Mouse (Mus musculus): ENCODE results near the gene Srgap3.

Srgap3 gene

DNA sequence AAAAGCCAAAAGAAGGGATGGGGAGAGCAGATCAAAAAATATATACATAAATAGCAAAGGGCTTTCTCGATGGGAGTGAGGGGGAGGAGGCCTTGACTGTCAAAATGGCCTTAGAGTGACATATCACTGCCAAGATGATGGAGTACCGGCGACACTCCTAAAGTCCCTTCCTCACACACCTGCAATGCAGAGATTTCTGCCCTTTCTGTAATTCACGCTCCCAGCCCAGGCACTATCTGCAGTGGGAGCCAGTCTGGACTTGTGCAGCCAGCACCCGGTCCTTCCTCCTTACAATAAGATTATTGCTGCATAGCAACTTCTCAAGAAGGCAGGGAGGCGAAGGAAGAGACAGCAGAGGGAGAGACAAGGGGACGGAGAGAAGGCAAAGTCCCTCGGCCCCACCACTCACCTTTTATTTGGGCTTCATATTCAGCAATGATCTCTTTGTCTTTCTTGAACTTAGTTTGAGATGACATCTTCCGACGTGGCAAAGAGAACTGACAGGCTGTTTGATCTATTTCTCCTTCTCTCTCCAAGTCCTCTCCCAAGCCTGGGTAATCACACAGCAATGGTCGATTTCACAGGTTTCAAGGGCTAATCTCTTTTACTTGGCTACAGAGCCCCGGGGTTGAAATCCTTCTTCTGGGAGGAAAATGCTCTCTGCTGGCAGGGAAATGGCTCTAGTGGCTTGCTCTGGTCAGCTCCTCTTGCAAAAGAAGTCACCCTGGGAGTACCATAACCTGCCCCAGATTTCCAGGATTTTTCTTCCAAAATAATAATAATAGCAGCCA is 850 bp downstream of the Srgap3 start:
- Histone ChIP-seq H3K4me3 (replicated peaks; ENCODE audit: low read length) (peak overlapping the region; percentile 77), H3K9me3 (ENCODE audit: low read length) (no peaks in the 10 kb centered on the region), H3K36me3 (ENCODE audit: insufficient read depth, low read length) (no peaks in the 10 kb centered on the region), H3K27me3 (ENCODE audit: insufficient read depth, low read length) (peaks cover 5% of the 10 kb centered on the region; the same call in 1 of the 2 replicates), H3K4me1 (replicated peaks; ENCODE audit: low read depth, low read length) (peaks cover 88% of the 10 kb centered on the region)
- TF ChIP-seq NANOG (IDR thresholded peaks at IDR 0.05; ENCODE audit: borderline replicate concordance, low read length) (no peak), POU5F1 (IDR thresholded peaks at IDR 0.05; ENCODE audit: borderline replicate concordance, low read length) (no peak), CTCF (conservative IDR thresholded peaks at IDR 0.05; ENCODE audit: low read length) (no peak)

DNA sequence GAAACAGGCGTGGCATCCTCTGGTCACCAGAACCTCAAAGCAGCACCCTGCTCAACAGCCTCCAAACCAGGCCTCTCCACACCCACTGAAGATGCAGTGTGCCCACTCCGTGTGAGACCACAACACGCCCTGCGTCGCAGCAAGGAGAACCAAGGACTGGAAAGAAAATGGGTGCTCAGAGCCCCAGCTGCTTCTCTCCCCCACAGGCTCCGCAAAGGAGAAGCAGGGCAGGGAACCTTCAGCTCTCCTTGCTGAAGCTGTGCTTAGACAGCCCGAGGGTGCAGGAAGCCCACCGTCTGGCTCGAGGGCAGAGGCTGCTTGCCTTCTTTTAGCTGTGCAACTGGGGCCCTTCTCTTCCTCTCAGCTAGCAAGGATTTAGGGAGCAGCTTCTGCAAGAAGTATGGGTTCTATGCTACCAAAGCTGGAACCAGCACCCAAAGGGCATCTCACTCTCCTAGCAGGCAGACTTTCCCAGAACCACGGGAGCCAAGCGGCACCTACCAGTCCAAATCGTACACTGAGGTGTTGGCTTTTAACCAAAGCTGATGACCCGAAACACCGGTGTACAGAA is 1.8 kb downstream of the Srgap3 start:
- Histone ChIP-seq H3K9me3 (ENCODE audit: low read length) (no peaks in the 10 kb centered on the region), H3K4me3 (replicated peaks; ENCODE audit: low read length) (peak overlapping the region; percentile 65), H3K4me1 (replicated peaks; ENCODE audit: low read depth, low read length) (peaks cover 84% of the 10 kb centered on the region), H3K27me3 (ENCODE audit: insufficient read depth, low read length) (peaks cover 5% of the 10 kb centered on the region; the same call in 1 of the 2 replicates), H3K36me3 (ENCODE audit: insufficient read depth, low read length) (no peaks in the 10 kb centered on the region)
- TF ChIP-seq CTCF (conservative IDR thresholded peaks at IDR 0.05; ENCODE audit: low read length), result no peak
- TF ChIP-seq POU5F1 (IDR thresholded peaks at IDR 0.05; ENCODE audit: borderline replicate concordance, low read length), result no peak
- TF ChIP-seq NANOG (IDR thresholded peaks at IDR 0.05; ENCODE audit: borderline replicate concordance, low read length), result no peak

DNA sequence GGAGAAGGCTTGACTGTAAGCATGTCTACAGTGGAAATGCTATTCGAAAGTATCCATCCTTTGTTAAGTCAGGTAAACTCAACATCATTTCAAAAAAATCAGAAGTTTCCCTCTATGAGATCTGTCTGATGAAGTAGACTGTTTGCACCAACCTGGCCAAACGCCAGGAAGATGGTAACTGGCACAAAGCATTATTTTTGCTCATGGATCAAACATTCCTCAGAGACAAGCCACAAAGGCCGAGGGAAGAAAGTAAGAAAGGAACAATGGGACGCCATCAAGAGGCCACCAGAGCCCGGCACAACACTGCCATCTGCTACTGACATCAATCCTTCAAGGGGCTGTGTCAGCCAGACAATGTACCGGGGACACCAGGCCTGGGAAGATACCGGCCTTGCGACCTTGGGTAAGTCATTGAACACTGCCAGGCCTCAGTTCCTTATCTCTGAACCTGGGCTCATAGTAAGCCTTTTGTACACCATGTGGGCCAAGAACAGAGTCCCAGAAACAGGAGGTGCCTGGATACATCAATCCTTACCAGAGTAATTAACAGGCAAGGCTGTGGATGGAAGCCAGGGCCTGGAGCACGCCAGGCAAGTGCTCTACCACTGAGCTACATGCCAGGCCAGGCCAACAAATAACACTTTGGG is 3.3 kb downstream of the Srgap3 start:
- H3K27me3 ChIP-seq (ENCODE audit: insufficient read depth, low read length), result peaks cover 5% of the 10 kb centered on the region; the same call in 1 of the 2 replicates
- H3K4me3 ChIP-seq (replicated peaks; ENCODE audit: low read length), result no peak overlapping the region
- TF ChIP-seq POU5F1 (IDR thresholded peaks at IDR 0.05; ENCODE audit: borderline replicate concordance, low read length) (no peak), NANOG (IDR thresholded peaks at IDR 0.05; ENCODE audit: borderline replicate concordance, low read length) (no peak)
- no peaks in the 10 kb centered on the region for H3K36me3 ChIP-seq (ENCODE audit: insufficient read depth, low read length)
- H3K9me3 ChIP-seq (ENCODE audit: low read length), result no peaks in the 10 kb centered on the region
- peaks cover 69% of the 10 kb centered on the region for H3K4me1 ChIP-seq (replicated peaks; ENCODE audit: low read depth, low read length)

DNA sequence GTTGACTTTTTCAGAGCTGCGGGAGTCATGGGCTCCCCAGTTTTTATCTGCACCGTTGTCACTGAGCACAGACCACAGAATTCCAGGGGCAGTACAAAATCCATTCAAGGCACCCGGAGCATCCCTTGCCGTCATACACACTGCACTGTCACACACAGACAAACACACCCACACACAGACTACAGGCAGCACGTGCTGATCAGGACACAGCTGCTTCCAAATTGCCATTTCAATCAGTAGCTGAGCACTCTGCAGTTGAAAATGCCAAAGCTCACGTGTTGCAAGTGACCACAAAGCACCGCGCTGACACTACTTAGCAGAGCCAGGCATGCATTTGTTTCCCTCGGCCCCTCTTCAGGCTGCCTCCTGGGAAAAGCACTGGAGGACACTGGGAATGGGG is 7.8 kb downstream of the Srgap3 start:
- Histone ChIP-seq H3K9me3 (ENCODE audit: low read length) (no peaks in the 10 kb centered on the region), H3K4me3 (replicated peaks; ENCODE audit: low read length) (no peak overlapping the region), H3K4me1 (replicated peaks; ENCODE audit: low read depth, low read length) (peaks cover 27% of the 10 kb centered on the region), H3K36me3 (ENCODE audit: insufficient read depth, low read length) (no peaks in the 10 kb centered on the region), H3K27me3 (ENCODE audit: insufficient read depth, low read length) (no peaks in the 10 kb centered on the region)
- TF ChIP-seq NANOG (IDR thresholded peaks at IDR 0.05; ENCODE audit: borderline replicate concordance, low read length), result no peak
- no peak for TF ChIP-seq POU5F1 (IDR thresholded peaks at IDR 0.05; ENCODE audit: borderline replicate concordance, low read length)
- no peak for TF ChIP-seq CTCF (conservative IDR thresholded peaks at IDR 0.05; ENCODE audit: low read length)

DNA sequence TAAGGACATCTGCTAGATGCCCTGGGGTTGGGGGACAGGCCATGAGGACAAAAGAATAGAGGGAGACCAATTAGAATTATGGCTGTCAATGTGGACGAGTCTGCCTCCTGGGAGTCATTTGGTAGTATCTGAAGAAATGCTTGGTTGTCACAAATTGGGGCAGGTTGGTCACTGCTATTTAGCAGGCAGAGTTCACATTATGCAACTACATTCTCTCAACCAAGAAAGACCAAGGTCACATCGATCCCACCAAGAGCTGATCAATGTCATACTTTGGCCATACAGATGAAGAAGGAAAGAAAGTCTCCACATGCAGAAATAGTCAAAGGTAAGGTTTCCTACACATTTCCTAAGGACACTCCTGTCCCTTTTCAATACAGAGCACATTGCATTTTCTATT is 9.3 kb downstream of the Srgap3 start:
- no peak overlapping the region for H3K4me3 ChIP-seq (replicated peaks; ENCODE audit: low read length)
- no peaks in the 10 kb centered on the region for H3K9me3 ChIP-seq (ENCODE audit: low read length)
- H3K4me1 ChIP-seq (replicated peaks; ENCODE audit: low read depth, low read length), result peaks cover 13% of the 10 kb centered on the region; the same call in 1 of the 2 replicates
- H3K36me3 ChIP-seq (ENCODE audit: insufficient read depth, low read length), result no peaks in the 10 kb centered on the region
- no peak for TF ChIP-seq NANOG (IDR thresholded peaks at IDR 0.05; ENCODE audit: borderline replicate concordance, low read length)
- no peak for TF ChIP-seq POU5F1 (IDR thresholded peaks at IDR 0.05; ENCODE audit: borderline replicate concordance, low read length)
- TF ChIP-seq CTCF (conservative IDR thresholded peaks at IDR 0.05; ENCODE audit: low read length), result no peak
- no peaks in the 10 kb centered on the region for H3K27me3 ChIP-seq (ENCODE audit: insufficient read depth, low read length)

DNA sequence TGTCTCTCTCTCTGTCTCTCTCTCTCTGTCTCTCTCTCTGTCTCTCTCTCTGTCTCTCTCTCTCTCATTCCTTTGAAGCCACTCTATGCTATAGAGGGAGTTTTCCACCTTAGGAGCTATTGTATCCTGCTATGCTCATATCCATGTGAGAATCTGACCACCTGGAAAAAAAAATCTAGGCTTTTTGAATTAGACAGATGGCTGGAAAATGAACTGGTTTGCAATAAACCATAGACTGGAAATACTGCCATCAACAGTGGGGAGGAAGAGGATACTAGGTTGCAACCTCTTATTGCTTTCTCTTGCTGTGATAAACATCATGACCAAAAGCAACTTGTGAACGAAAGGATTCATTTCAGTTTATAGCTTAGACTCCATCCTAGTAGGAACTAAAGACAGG is 12.6 kb downstream of the Srgap3 start:
- Histone ChIP-seq H3K4me3 (replicated peaks; ENCODE audit: low read length) (no peak overlapping the region), H3K4me1 (replicated peaks; ENCODE audit: low read depth, low read length) (peaks cover 23% of the 10 kb centered on the region), H3K36me3 (ENCODE audit: insufficient read depth, low read length) (no peaks in the 10 kb centered on the region), H3K27me3 (ENCODE audit: insufficient read depth, low read length) (no peaks in the 10 kb centered on the region), H3K9me3 (ENCODE audit: low read length) (no peaks in the 10 kb centered on the region)
- no peak for TF ChIP-seq POU5F1 (IDR thresholded peaks at IDR 0.05; ENCODE audit: borderline replicate concordance, low read length)
- TF ChIP-seq NANOG (IDR thresholded peaks at IDR 0.05; ENCODE audit: borderline replicate concordance, low read length), result no peak
- no peak for TF ChIP-seq CTCF (conservative IDR thresholded peaks at IDR 0.05; ENCODE audit: low read length)

DNA sequence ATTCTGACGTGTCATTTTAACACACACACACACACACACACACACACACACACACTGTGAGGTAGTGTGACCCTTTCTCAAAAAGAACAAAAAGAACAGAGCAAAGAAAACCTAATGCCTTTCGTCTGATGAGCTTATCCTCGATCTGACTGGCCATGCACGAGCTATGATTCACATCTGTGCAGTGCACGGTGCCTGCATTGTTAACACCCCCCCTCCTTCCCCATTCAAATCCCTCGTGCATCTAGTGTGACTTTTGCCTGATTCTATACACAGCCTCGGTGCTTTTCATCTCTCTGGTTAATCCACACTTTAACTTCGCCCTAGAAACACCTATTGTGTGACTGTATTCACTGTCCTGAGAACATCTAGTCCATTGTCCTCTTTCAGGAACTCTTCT is 14.5 kb downstream of the Srgap3 start:
- TF ChIP-seq POU5F1 (IDR thresholded peaks at IDR 0.05; ENCODE audit: borderline replicate concordance, low read length), result no peak
- no peak for TF ChIP-seq NANOG (IDR thresholded peaks at IDR 0.05; ENCODE audit: borderline replicate concordance, low read length)
- TF ChIP-seq CTCF (conservative IDR thresholded peaks at IDR 0.05; ENCODE audit: low read length), result no peak
- Histone ChIP-seq H3K4me3 (replicated peaks; ENCODE audit: low read length) (no peak overlapping the region), H3K4me1 (replicated peaks; ENCODE audit: low read depth, low read length) (peaks cover 26% of the 10 kb centered on the region), H3K9me3 (ENCODE audit: low read length) (no peaks in the 10 kb centered on the region), H3K36me3 (ENCODE audit: insufficient read depth, low read length) (no peaks in the 10 kb centered on the region), H3K27me3 (ENCODE audit: insufficient read depth, low read length) (no peaks in the 10 kb centered on the region)

DNA sequence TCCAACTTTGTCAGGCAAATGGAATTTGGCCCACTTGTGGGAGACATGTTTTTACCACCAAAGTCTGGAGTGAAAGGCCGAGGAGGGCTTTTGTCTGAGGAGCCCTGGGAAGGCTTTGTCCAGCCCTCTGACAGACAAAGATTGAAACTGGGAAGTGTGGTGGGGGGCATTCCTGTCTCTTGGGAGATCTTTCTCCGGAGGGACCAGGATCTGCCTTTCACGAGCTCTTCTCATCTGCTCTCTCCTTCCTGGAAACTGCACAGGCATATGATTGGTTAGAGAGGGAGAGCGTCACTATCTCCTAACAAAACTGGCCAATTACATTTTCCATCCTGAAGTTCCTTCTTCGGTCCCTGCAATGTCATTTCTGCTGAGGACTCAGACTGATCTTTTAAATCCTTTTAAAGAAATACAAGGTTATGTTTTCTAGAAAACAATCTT is 17.0 kb downstream of the Srgap3 start:
- no peak for TF ChIP-seq CTCF (conservative IDR thresholded peaks at IDR 0.05; ENCODE audit: low read length)
- TF ChIP-seq POU5F1 (IDR thresholded peaks at IDR 0.05; ENCODE audit: borderline replicate concordance, low read length), result no peak
- TF ChIP-seq NANOG (IDR thresholded peaks at IDR 0.05; ENCODE audit: borderline replicate concordance, low read length), result no peak
- H3K4me1 ChIP-seq (replicated peaks; ENCODE audit: low read depth, low read length), result peaks cover 26% of the 10 kb centered on the region
- no peaks in the 10 kb centered on the region for H3K9me3 ChIP-seq (ENCODE audit: low read length)
- no peaks in the 10 kb centered on the region for H3K36me3 ChIP-seq (ENCODE audit: insufficient read depth, low read length)
- no peaks in the 10 kb centered on the region for H3K27me3 ChIP-seq (ENCODE audit: insufficient read depth, low read length)
- H3K4me3 ChIP-seq (replicated peaks; ENCODE audit: low read length), result no peak overlapping the region

All from E14TG2a.4 (cell line).